Mouse (Mus musculus) spleen, postnatal 0 days (tissue): ENCODE measurements around the gene Bcl2l10. TPM values are rescaled to one million over a fixed set of nuclear protein-coding genes. Genes with fewer than 3 reads are reported as not detected.

Source experiments
- polyA plus RNA-seq: library from polyadenylated mRNA; unstranded; fragments of >200 nt; fragmentation: Nextera tagmentation; extraction: Ambion mirVana; gene quantifications from 2 replicates; pipeline ENCODE4 v1.2.1, GENCODE M21; 2015

Gene Bcl2l10
- not detected in 2 replicates for polyA plus RNA-seq

DNA sequence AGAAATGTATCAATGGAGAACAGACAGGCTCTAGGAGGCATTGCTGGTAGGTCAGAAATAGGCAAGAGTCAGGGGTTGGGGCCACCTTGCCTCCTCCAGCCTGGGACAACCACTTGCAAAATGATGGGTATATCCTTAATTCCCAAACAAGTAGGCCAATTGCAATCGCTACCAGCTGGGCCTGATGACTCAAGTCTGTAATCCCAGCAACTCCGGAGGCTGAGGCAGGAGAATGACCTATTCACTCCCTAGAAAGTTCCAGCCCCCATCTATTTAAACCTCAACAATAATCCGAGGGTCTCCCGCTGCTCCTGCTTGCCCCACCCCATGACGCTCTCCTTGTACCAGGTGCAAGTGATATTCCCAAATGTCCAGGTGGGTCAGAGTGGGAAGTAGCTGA is at the start of gene Bcl2l10:
Bcl2l10 (plus strand) TSS at position 301 of the 400 bp plus-strand sequence.

DNA sequence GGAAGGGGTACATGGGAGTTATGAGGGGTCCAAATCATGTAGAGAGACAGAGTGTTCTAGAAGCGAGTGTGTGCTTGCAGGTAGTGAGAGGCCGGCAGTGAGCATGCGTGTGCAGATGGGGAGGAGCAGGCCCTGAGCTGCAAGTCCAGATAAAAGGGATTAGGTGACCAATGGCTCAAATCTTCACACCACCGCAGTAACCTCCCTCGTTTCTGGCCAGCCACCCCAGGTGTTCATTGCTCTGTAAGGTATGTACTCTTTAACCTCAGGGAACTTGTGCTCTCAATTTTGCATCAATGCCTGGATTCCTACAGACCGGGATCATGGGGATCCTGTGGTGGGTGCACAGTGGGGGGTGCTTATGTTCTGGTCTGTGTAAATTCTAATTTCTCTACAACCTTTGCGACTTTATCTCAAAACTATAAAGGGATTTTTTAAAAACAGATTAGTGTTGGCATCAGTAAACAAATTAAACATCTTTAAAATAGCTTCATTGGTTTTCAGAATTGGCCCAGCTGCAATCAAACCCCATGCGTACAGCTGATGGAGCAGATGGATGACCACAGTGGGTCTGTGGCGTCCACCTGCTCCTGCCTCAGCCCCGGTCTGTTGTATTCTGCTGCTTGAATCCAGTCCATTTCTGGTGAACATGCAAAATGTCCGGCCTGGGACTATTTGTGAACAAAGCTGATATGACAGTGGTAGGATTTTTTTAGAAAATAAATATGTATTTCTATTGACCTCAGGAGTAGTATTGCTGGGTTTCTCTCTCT is 41.2 kb upstream of the Bcl2l10 start, which contains the start of gene Gnb5:
Gnb5 (plus strand) TSS at position 163 of the 773 bp plus-strand sequence.

Other genes starting within 250 kb of the Bcl2l10 start
- gene Myo5c, start 115.7 kb upstream of the Bcl2l10 start, polyA plus RNA-seq = 0.02 and 0.08 TPM in 2 replicates
- gene Gnb5, start 41.5 kb upstream of the Bcl2l10 start, polyA plus RNA-seq = 3.7 and 4.9 TPM in 2 replicates
- gene Mapk6, start 62.2 kb downstream of the Bcl2l10 start, polyA plus RNA-seq = 13.6 and 17.1 TPM in 2 replicates
- 17.2 and 17.7 TPM in 2 replicates for gene Leo1, start 93.8 kb downstream of the Bcl2l10 start, polyA plus RNA-seq
- gene Tmod3, start 211.9 kb downstream of the Bcl2l10 start, polyA plus RNA-seq = 53.6 and 61.1 TPM in 2 replicates